Mouse (Mus musculus): Measurements from ENCODE around the gene Enpp4.

The Enpp4 gene

DNA sequence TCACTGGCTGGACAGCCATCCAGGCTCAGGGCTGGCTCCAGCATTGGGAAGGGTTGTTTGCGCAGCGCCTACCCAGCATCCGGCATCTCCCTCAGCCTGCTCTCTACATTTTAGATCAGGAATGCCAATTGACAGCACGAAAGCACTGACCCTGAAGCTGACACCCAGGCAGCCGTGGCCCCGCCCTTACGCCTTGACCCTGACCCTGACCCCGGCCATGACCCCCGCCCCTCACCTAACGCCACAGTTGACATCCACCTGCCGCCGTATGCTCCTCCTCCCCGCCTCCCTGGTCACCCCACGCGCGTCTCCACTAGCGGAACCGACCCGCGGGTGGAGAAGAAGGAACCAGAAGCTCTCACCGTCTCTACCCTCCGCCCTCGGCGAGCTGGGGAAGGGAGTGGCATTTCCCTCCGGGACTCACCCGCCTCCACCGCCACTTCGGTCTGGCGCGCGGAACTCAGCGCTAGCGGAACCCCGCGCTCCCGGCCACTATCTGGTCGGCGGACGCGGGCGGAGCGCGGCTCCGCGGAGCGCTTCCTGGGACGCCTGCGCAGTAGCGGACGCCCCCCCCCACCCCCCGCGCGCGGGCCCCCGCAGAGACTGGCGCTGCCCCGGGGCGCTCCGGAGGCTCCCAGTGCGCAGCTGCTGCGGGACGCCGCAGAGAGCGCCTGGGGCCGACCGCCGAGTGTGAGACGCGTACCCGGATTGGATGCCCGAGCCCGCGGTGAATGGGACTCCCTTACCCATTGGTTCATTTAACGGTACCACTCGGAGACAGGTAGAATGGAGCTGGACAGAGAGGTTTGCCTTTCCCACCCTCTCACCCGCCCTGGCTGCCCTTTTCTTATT, at the start of gene Enpp4:
Enpp4 (minus strand) TSS at position 523 of the 852 bp plus-strand sequence.
- DNase-seq = peak; percentile 94

DNA sequence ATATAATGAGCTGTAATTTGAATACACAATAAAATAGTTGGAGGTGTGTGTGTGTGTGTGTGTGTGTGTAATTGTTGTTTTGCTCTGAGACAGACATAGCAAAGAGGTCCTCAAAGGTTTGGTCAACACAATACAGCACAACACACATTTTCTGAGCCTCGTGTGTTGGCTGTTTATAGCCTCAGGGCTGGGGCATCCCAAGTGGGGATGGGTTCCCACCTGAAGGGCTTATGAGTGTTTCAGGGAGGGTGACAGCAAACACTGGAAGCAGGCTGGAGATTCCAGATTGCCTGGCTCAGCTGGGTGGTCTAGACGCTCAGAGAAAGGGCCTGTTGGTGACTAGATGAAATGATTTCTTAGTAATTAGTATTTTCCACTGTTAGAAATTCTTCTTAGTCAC, 49.6 kb upstream of the Enpp4 start:
- no peak for DNase-seq

DNA sequence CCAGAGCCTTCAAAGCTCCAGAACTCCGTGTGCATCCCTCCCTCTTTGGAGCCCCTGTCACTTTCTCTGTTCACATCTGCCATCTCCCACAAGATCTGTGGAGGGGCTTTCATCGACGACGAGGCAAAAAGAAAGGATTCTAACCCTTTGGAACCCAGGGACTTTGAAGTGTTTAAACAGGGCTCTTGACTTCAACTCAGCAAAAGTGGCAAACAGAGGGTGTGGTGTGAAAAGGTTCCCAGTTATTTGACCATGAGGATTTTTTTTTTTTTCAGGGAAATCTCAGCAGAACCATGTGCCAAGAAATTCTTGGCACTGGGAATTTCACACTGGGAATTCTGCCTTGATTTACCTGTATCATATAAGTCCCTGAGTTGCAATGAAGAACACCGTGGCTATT, 48.3 kb upstream of the Enpp4 start:
- DNase-seq = no peak

DNA sequence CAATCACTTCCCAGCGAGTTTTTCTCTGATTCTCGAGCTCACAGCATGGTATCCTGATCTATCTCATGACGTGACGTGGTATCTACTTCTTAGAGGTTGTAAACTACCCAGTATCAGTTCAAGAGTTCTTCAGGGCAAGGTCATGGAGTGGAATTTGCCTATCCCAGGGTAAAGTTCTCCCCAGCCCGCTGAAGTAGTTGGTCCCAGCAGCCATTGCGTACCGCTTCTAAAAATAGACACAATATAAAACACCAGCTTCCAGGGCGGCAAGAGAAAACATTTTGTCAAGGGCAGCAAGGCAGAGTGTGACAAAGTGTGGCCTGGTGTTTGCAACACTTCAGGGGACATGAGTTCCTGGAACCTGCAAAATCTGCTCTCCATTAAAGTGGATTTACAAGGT, 46.3 kb upstream of the Enpp4 start:
- DNase-seq = peak; percentile 52 to 58

GRCm38 (mm10) chr17:44151130-44151529, 45.5 kb upstream of the Enpp4 start:
- DNase-seq = peak; percentile 57 to 87

DNA sequence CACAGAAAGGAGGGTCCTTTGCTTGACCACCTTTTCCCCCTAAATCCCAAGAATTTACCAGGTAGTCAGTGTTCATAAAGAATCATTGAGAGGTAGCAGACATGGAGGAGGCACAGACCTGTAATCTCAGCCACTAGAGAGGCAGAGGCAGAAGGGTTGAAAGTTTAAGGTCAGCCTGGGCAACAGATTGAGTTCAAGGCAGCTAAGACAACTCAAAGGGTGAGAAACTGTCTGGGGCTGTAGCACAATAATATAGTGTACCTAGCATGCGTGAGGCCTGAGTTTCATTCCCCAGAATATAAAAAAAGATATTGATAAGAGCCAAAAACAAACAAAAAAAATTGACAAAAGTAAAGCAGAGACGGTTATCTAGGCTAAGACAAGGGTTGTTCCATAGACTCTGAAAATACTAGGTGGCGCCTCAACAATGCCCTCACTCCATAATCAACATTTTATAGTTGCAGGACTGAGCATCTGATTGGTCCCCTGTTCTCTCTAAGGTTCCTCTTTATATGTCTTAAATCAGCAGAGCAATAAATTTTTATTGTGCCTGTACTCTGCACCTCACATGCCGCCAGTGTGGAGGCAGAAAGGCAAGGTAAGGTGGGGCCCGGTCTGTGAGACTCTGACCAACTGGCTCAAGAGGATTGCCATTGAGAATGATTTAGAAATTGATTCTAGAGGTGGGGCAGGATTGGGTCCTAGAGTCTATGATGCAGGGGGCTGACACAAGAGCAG, 42.7 kb upstream of the Enpp4 start:
- no peak for DNase-seq

DNA sequence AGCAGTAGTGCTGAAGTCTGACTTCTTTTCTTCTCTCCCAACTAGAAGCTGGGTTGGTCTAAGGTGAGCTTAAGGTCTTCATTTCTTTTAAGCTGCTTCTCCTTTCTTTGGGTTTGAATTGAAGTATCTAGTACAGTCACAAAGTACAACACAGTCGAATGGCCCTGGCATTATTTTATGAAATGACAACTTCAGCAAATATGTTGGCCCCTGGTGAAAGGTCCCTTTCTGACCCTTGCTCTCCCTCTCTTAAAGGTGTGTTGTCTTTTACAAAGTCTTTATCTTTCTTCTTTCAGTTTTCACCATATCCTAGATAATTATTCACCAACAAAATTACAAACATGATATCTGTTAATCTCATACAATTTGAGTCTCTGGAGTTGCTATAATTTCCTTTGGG, 40.2 kb upstream of the Enpp4 start:
- no peak for DNase-seq

DNA sequence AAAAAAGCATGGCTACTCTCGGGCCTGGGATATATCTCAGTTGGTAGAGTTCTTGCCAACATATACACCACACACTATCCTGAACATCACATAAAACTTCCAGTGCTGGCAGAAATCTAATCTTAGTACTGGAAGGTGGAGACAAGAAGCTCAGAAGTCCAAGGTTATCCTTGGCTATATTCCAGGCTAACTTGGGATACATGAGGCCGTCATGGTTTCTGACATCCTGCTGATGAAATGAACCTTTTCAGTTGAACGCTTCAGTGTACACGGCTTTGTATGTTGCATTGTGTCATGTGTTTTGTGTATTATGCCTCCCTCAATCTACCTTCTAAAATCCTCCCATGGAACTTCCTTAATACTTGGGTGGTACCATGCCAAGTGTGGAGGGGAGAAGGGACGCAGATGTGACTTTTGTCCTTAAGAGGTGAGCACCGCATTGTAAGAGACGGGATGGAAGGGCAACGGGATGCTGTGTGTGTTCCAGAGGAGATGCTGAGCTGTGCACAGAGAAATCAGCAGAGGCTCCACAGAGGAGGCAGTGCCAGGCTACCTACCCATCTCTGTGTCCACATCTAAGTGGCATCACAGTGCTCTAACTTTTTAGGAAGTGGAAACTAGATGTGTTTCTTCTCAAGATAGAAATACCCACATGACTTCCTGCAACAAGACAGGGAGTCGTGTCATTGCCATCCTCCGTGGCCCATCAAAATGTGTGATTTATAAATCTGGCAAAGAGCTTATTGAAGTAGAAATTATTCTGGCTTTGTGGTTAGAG, 31.4 kb upstream of the Enpp4 start:
- DNase-seq = peak in 1 of 2 experiments; percentile 42

DNA sequence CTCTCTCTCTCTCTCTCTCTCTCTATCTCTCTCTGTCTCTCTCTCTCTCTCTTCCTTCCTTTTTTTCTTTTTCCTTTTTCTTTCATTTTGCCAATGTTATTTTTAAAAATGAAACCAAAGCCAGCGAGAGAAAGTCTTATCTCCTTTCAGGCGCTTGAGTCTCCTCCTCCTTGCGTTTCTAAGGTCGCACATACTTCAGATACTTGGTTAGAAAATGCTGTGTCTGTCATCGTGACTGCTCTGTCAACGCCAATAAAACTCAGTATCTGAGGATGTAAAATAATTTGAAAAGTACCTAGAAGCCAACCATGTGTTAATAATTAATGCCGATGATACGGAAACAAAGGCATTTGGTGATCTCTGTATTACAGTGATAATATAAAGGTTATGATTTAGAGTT, 30.4 kb upstream of the Enpp4 start:
- no peak for DNase-seq

DNA sequence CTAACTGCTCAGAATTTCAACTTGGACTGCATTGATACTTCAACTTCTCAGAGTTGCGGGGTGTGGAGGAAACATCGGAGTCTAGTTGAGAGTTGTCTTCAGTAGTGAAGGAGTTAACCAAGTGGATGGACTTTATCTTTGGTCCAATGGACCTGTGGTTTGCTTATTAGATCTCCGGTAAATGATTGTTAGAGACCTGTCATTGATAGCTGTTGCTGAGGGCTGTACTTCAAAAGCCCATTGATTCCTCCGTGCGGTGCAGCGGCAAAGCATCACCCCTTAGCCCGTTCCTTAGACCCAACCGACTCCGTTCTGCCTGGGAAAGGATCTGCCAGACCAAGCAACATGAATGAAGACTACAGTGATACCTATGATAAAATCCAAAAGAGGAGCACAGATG, 28.9 kb upstream of the Enpp4 start:
- peak; percentile 39 to 46 for DNase-seq

GRCm38 (mm10) chr17:44134106-44134505, 28.5 kb upstream of the Enpp4 start:
- no peak for DNase-seq

DNA sequence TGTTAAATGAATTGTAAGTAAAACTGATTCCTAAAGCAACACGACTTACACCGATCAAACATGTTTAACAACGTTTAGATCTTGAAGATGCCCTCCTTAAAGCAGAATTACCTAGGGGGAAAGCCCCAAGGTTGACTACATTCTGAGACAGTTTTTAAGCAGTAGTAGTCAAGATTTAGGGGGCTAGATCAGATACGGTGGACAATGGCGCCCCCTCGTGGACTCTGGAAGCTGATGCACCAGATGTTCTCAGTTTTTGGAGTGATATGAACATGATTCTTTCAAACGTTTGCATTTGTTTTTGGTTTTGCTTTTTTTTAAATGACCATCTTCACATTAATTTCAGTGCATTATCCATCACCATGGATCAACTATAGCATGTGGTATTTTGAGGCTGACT, 24.8 kb upstream of the Enpp4 start:
- peak; percentile 66 to 88 for DNase-seq

DNA sequence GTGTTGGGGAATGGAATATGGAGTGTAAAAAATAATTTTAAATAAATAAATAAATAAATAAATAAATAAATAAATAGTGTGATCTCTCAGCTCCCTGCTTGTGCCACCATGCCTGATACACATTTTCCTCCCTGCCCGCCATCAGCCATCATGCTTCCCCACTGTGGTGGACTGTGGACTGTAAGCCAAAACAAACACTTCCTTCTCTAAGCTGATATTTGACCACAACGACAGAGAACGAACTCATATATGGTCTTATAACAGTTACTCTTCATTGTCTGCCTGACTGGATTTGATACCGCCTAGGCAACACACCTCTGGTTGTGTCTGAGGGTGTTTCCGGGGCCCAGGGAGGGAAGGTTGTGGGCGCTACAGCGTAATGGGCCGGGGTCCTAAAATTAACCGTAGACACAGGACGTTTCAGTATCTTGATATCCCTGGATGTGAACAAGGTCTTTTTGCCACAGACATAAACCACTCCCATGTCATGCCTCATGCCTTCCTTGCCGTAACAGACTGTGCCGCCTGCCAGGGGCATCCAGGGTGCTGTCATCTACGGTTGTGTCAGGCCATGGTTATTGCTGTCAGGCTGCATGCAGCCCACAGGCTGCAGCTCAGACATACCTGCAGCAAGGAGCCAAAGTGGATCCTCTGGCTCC, 23.6 kb upstream of the Enpp4 start:
- no peak for DNase-seq

DNA sequence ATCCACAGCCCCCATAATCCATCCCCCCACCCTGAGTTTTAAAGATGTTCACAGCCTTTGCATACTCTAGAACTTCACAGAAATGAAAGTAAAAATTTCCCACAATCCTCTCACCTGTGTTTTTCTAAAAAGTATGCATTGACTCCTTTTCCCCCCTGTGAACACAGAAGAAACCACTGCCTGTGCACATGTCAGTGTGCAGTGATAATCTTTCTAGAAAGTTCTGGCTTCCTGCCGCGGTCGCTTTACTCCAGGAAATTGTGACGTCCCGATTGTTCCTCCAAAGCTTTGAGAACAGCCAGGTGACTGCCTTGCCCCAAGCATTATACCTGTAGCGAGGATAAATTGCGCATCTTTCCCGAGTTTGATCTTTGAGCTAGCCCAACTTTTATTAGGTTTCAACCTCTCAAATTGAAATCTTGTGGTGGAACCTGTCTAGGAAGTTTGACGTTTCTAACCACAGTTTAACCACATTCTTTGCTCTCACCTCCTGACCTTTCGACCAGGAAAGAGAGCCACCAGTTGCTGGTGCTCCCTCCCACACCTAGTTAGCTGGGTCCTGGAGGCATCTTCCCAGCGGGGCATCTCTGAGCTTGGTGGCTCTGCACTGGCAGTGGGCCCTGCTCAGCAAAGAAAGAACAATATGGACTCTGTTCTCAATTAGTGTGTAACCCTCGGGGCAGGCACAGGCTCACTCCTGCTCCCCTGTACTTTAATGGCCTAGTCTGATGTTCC, 15.9 kb upstream of the Enpp4 start:
- DNase-seq = no peak

GRCm38 (mm10) chr17:44118231-44118630, 12.6 kb upstream of the Enpp4 start:
- no peak for DNase-seq

- DNase-seq = no peak
Observed at GRCm38 (mm10) chr17:44117721-44118120, 12.1 kb upstream of the Enpp4 start.

DNA sequence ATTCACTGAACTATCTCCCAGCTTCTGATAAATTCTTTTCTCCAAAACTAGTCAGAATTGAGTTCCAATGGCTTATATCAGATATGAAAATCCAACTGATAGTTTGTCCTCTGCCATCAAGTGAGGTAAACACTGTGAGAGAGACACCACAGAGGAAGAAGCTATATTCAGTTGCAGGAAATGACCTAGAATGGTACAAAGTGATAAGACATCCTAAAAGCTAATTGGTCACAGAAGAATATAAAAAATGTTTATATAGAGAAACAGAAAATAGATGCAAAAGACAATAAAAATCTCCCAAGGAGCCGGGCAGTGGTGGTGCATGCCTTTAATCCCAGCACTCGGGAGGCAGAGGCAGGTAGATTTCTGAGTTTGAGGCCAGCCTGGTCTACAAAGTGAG, 11.0 kb upstream of the Enpp4 start:
- DNase-seq = no peak

GRCm38 (mm10) chr17:44108331-44108730, 2.7 kb upstream of the Enpp4 start:
- peak in 1 of 2 experiments; percentile 26 for DNase-seq

DNA sequence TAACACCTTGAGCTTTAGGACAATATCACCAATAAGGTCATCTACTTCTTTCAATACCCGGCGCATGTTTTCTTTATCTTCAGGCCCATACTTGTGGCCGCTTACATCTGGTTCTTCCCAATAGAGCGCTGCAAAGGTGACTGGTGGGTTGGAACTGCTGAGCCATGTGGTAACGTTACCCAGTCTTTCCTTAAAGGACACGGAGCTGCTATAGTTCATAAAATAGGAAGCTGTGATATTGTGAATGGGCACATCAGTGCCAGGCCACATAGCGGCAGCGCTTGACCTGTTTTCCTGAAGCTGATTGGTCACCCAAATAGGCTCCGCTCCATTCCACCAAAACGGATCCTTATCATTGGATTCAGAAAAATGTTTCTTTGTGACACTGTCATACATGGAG, 3.6 kb downstream of the Enpp4 start:
- DNase-seq = no peak

GRCm38 (mm10) chr17:44100906-44101305, 4.7 kb downstream of the Enpp4 start:
- DNase-seq = peak in 1 of 2 experiments; percentile 10

GRCm38 (mm10) chr17:44100486-44100885, 5.1 kb downstream of the Enpp4 start:
- DNase-seq = no peak

DNA sequence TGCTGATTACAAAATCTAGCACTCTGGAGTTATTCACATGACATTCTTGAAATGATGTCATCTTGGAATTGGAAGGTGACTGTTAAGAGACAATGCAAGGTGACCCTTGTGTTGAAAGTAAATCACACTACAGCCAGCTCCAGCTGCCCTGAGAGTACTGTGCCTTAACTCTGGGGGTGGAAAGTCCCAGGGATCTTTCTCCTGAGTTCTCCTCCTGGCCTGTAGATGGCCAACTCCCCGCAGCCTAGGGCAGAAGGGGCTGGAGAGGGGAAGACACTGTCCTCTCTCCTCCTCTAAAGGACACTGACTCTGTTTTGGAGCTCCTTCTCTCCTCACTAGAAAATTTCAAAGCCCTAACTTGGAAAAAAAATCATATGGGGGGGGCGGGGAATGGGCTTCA, 14.1 kb downstream of the Enpp4 start:
- DNase-seq = no peak
